8 mouse cellular contexts compared by ENCODE assay signal in genomic region chr10:81377793-81378552, GRCm38 (mm10). TPM values are rescaled to one million over a fixed set of nuclear protein-coding genes. Genes with fewer than 3 reads are reported as not detected.
DNase-seq lines count a peak whose midpoint lies in the region; ATAC-seq and TF ChIP-seq lines count a peak whose summit lies in the region.

Gene Fzr1 (minus strand): TSS chr10:81378516.

- H3K4me3 ChIP-seq in lung, embryonic 15.5 days, result peak within 1 kb of the TSS; percentile 71
- H3K4me3 ChIP-seq in midbrain, embryonic 13.5 days (replicated peaks), result peak within 1 kb of the TSS; percentile 79

- no peak for TF ChIP-seq CTCF in brain, embryonic 14.5 days (IDR thresholded peaks at IDR 0.05; ENCODE audit: borderline replicate concordance, extremely low read depth, insufficient read depth, insufficient read length)

- peak within 1 kb of the TSS; percentile 95 for H3K9ac ChIP-seq in lung, embryonic 15.5 days
- H3K9ac ChIP-seq in midbrain, embryonic 13.5 days (replicated peaks), result peak within 1 kb of the TSS; percentile 93

- H3K4me1 ChIP-seq in lung, embryonic 15.5 days, result peaks cover 33% of the 10 kb centered on the region
- H3K4me1 ChIP-seq in midbrain, embryonic 13.5 days (replicated peaks), result peaks cover 37% of the 10 kb centered on the region

- ATAC-seq in lung, embryonic 15.5 days (ENCODE audit: borderline replicate concordance, extremely low read depth, low FRiP score, low TSS enrichment), result no peak; the same call in 1 of the 2 replicates
- no peak for ATAC-seq in granulocyte monocyte progenitor cell, adult 5-6 weeks (replicated peaks; ENCODE audit: poor library complexity, severe bottlenecking)
- ATAC-seq in midbrain, embryonic 13.5 days, result peak; percentile 71

- peak within 1 kb of the TSS; percentile 73 for H3K27ac ChIP-seq in lung, embryonic 15.5 days
- peak within 1 kb of the TSS; percentile 84 for H3K27ac ChIP-seq in midbrain, embryonic 13.5 days

- peaks cover 21% of the 10 kb centered on the region for H3K36me3 ChIP-seq in lung, embryonic 15.5 days
- H3K36me3 ChIP-seq in midbrain, embryonic 13.5 days, result peaks cover 27% of the 10 kb centered on the region

- WGBS in lung, embryonic 15.5 days, result 1% methylated on average over 41 of the region's 59 CpGs
- 1% methylated on average over 59 of the region's 59 CpGs for WGBS in midbrain, embryonic 13.5 days

- peak within 1 kb of the TSS; percentile 80 for H3K4me2 ChIP-seq in lung, embryonic 15.5 days
- peak within 1 kb of the TSS; percentile 84 for H3K4me2 ChIP-seq in midbrain, embryonic 13.5 days (replicated peaks)

- no peaks in the 10 kb centered on the region for H3K27me3 ChIP-seq in lung, embryonic 15.5 days
- H3K27me3 ChIP-seq in midbrain, embryonic 13.5 days, result no peaks in the 10 kb centered on the region

- TF ChIP-seq POLR2A in brain, embryonic 14.5 days (IDR thresholded peaks at IDR 0.05; ENCODE audit: borderline replicate concordance, extremely low read depth, insufficient read depth, insufficient read length, poor library complexity, severe bottlenecking), result peak; percentile 89

- H3K9me3 ChIP-seq in lung, embryonic 15.5 days, result no peaks in the 10 kb centered on the region
- no peaks in the 10 kb centered on the region for H3K9me3 ChIP-seq in midbrain, embryonic 13.5 days

- no peak for DNase-seq in lung, postnatal 4 days
- DNase-seq in brain, embryonic 14.5 days (ENCODE audit: low read depth), result no peak
- no peak for DNase-seq in layer of hippocampus, postnatal 14 days (ENCODE audit: low spot score in 2 of 2)
- DNase-seq in cerebellum, postnatal 14 days, result no peak
- DNase-seq in thymus, postnatal 4 days, result no peak

RNA-seq across cellular contexts. Expression of gene Fzr1, which starts in this region (rescaled TPM):
- polyA plus RNA-seq in lung, embryonic 15.5 days (2015; fragmentation: Nextera tagmentation; extraction: Ambion mirVana), result 110 and 115 TPM in 2 replicates
- 154 and 184 TPM in 2 replicates for polyA plus RNA-seq in brain, embryonic 14.5 days (2012; rRNA removed)
- 14.8 and 17.0 TPM in 2 replicates for total RNA-seq in granulocyte monocyte progenitor cell, adult 5-6 weeks (2014; fragmentation: Nextera tagmentation)
- 13.5 and 15.3 TPM in 2 replicates for total RNA-seq in granulocyte monocyte progenitor cell, adult 5-6 weeks (2017)
- 10 to 100 TPM; 68.6 to 73.2 TPM for total RNA-seq in layer of hippocampus, postnatal 14 days (2021)
- polyA plus RNA-seq in midbrain, embryonic 13.5 days (2015; fragmentation: Nextera tagmentation; extraction: Ambion mirVana), result 127 and 133 TPM in 2 replicates
